Mouse (Mus musculus) lung, adult 2 months (tissue): ENCODE data around the gene Ksr2.

ENCODE experiments used
- CTCF ChIP-seq: fragments of 200-500 bp; IDR thresholded peaks from 2 replicates; pipeline ENCODE4 v1.5.1; 2011; ENCODE audit warnings: mild to moderate bottlenecking, low read length, control low read depth; ENCODE audit not compliant: insufficient read depth
- POLR2A ChIP-seq: fragments of 200-500 bp; IDR thresholded peaks from 2 replicates; pipeline ENCODE4 v1.6.1; 2011; ENCODE audit warnings: low read depth, mild to moderate bottlenecking, control low read depth, low read length, borderline replicate concordance; ENCODE audit errors: extremely low read depth

- TF ChIP-seq CTCF (no peak), POLR2A (no peak)
Observed at GRCm38 (mm10) chr5:117399281-117399680, 14.5 kb upstream of the Ksr2 start.
